Mouse (Mus musculus): ENCODE data around the gene Ube2d2b. TPM values are rescaled to one million over a fixed set of nuclear protein-coding genes. Genes with fewer than 3 reads are reported as not detected.

The Ube2d2b gene
- polyA plus RNA-seq (2015; fragmentation: Illumina TruSeq; extraction: RNeasy Lipid Tissue Mini Kit (QIAGEN cat#74804); ENCODE audit: low read depth, low replicate concordance) = not detected

DNA sequence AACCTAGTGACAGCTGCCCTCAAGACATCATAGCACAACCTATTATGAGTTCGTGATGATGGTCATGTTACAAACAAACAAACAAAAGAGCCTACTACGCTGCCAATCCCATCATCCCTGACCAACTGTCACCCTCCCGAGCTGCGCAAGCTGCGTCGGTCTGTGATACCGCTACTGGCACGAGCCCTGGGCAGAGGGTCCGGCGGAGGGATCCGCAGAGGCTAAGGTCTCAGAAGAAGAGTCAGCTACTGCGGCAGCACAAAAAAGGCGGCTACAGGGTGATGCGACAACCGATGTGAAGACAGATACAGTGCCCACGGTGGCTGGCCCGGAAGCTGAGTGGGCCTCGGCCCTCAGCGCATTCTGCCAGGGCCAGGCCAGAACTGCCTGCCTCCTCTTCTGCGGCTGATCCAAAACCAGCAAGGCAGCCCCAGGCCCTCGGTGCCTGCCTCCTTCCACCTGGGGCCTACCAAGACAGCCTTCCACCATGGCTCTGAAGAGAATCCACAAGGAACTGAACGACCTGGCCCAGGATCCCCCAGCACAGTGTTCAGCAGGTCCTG is at the start of gene Ube2d2b:
Gene Ube2d2b, plus strand, starts transcription at position 102 of the 563 bp plus-strand sequence.

DNA sequence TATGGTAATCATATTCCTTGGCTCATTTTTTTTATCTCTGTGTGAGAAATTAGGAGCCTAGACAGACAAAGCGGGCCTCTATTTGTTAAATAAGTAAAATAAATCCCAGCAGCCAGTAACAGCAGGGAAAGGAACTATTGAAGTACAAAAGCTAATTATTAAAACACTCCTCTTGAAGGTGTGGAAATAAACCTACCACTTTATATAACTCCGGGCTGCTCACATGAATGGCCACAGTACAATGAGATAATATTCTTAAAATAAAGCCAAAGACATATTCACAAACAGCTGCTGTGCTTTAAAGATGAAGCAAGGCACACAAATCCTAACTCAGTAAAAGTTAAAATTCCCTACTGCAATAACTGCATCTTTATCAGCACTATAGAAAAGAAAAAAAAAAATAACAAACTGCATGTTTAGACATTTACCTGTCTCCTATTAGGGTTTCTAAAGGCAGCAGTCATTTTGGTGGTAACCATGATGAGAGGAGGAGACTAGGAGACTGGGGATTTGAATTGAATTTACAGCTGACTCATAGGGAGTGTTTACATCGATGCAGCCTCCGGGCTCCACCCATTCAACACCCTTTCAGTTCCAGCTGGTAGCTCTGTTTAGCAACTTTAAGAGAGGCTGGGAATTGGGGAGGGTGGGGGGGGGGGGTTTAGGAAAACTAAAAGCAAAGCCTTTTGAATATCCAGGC is 44.8 kb downstream of the Ube2d2b start, which contains the start of gene Evi5:
Gene Evi5, minus strand, starts transcription at position 547 of the 700 bp plus-strand sequence.

Other genes with a start within 250 kb of the Ube2d2b start
- gene Rpap2, start 232.7 kb upstream of the Ube2d2b start, polyA plus RNA-seq (2015; fragmentation: Illumina TruSeq; extraction: RNeasy Lipid Tissue Mini Kit (QIAGEN cat#74804); ENCODE audit: low read depth, low replicate concordance) = 27.3 TPM
- gene Glmn, start 232.2 kb upstream of the Ube2d2b start, polyA plus RNA-seq (2015; fragmentation: Illumina TruSeq; extraction: RNeasy Lipid Tissue Mini Kit (QIAGEN cat#74804); ENCODE audit: low read depth, low replicate concordance) = 22.5 TPM
- gene Gfi1, start 104.1 kb upstream of the Ube2d2b start, polyA plus RNA-seq (2015; fragmentation: Illumina TruSeq; extraction: RNeasy Lipid Tissue Mini Kit (QIAGEN cat#74804); ENCODE audit: low read depth, low replicate concordance) = not detected
- gene Evi5, start 45.0 kb downstream of the Ube2d2b start, polyA plus RNA-seq (2015; fragmentation: Illumina TruSeq; extraction: RNeasy Lipid Tissue Mini Kit (QIAGEN cat#74804); ENCODE audit: low read depth, low replicate concordance) = 53.5 TPM
- gene Rpl5, start 70.4 kb downstream of the Ube2d2b start, polyA plus RNA-seq (2015; fragmentation: Illumina TruSeq; extraction: RNeasy Lipid Tissue Mini Kit (QIAGEN cat#74804); ENCODE audit: low read depth, low replicate concordance) = 350 TPM
- 37.1 TPM for gene Fam69a, start 157.0 kb downstream of the Ube2d2b start, polyA plus RNA-seq (2015; fragmentation: Illumina TruSeq; extraction: RNeasy Lipid Tissue Mini Kit (QIAGEN cat#74804); ENCODE audit: low read depth, low replicate concordance)
- gene Mtf2, start 235.6 kb downstream of the Ube2d2b start, polyA plus RNA-seq (2015; fragmentation: Illumina TruSeq; extraction: RNeasy Lipid Tissue Mini Kit (QIAGEN cat#74804); ENCODE audit: low read depth, low replicate concordance) = 42.8 TPM